Mouse (Mus musculus) heart, adult 2 months (tissue): ENCODE measurements around the gene Zp1. TPM values are rescaled to one million over a fixed set of nuclear protein-coding genes. Genes with fewer than 3 reads are reported as not detected.

Source experiments
- DNase-seq, 2 experiments: peaks; one replicate each; pipeline ENCODE4 v3.0.0; 2021
- H3K27ac ChIP-seq: fragments of 200-600 bp; 2 replicates; pipeline ENCODE4 v1.8.1; 2022
- H3K27me3 ChIP-seq: fragments of 200-500 bp; 2 replicates; pipeline ENCODE4 v1.6.1; 2012; ENCODE audit warnings: mild to moderate bottlenecking, low read length, inconsistent platforms, mixed read lengths; ENCODE audit not compliant: control insufficient read depth, insufficient read depth
- H3K36me3 ChIP-seq: fragments of 200-500 bp; 2 replicates; pipeline ENCODE4 v1.6.1; 2012; ENCODE audit warnings: low read length, inconsistent platforms; ENCODE audit not compliant: control insufficient read depth, insufficient read depth
- H3K4me1 ChIP-seq: fragments of 200-500 bp; 2 replicates; pipeline ENCODE4 v1.6.1; 2011; ENCODE audit warnings: low read length; ENCODE audit not compliant: control insufficient read depth, insufficient read depth
- H3K4me3 ChIP-seq: fragments of 200-600 bp; 2 replicates; pipeline ENCODE4 v1.8.1; 2022
- H3K79me2 ChIP-seq: fragments of 200-500 bp; replicated peaks from 2 replicates; pipeline ENCODE4 v1.6.1; 2012; ENCODE audit warnings: mild to moderate bottlenecking, inconsistent platforms, low read length, moderate library complexity, mixed read lengths; ENCODE audit not compliant: control insufficient read depth, insufficient read depth
- H3K9ac ChIP-seq: fragments of 200-500 bp; 2 replicates; pipeline ENCODE4 v1.6.1; 2012; ENCODE audit warnings: low read depth, mild to moderate bottlenecking, control low read depth, inconsistent platforms, low read length, mixed read lengths
- CTCF ChIP-seq: fragments of 200-600 bp; IDR thresholded peaks from 2 replicates; pipeline ENCODE4 v1.8.1; 2022; ENCODE audit warnings: antibody characterized with exemption, mild to moderate bottlenecking, moderate library complexity
- EP300 ChIP-seq: fragments of 200-500 bp; IDR thresholded peaks from 2 replicates; pipeline ENCODE4 v1.6.1; 2011; ENCODE audit warnings: low read depth, low read length, control low read depth; ENCODE audit not compliant: insufficient read depth
- POLR2A ChIP-seq: fragments of 200-500 bp; IDR thresholded peaks from 2 replicates; pipeline ENCODE4 v1.6.1; 2011; ENCODE audit warnings: mild to moderate bottlenecking, low read depth, low read length, control low read depth; ENCODE audit not compliant: insufficient read depth
- WGBS: fragments of 180-500 bp; shearing (Covaris S2); methylation state at CpG from one replicate; pipeline ENCODE4 v1.1.7; 2018; 5-methylcytosine and 5-hydroxymethylcytosine counted together
- intact Hi-C: fragments of 180-260 bp; cut with DNase I; formaldehyde crosslinking; loops from one replicate; pipeline ENCODE4 v1.15.1; 2025
- polyA plus RNA-seq: library from polyadenylated mRNA; depleted of rRNA; stranded (reverse); fragments of >200 nt; gene quantifications from 2 replicates; pipeline ENCODE4 v1.2.3, GENCODE M21; 2012
- total RNA-seq, 2 experiments: library from RNA; stranded (reverse); gene quantifications; 2 replicates each; pipeline ENCODE4 v1.2.3; 2021

Gene Zp1
- total and polyA plus RNA-seq, 3 experiments: not detected

GRCm38 (mm10) chr19:10897491-10897890 lies 22.9 kb downstream of the Zp1 start:
- DNase-seq: no peak
- H3K36me3 ChIP-seq: peaks cover 23% of the 10 kb centered on the region
- WGBS: 64% methylated on average over 8 of the region's 8 CpGs
- no peak for TF ChIP-seq EP300
- TF ChIP-seq CTCF: no peak
- TF ChIP-seq POLR2A: no peak
- no peaks in the 10 kb centered on the region for H3K79me2 ChIP-seq
- intact Hi-C loops: no loop called here
- peak overlapping the region; percentile 38 for H3K9ac ChIP-seq
- peak overlapping the region; percentile 9; the same call in 1 of the 2 replicates for H3K4me3 ChIP-seq
- H3K4me1 ChIP-seq: no peaks in the 10 kb centered on the region; the same call in 1 of the 2 replicates
- peak overlapping the region; percentile 93 for H3K27ac ChIP-seq
- H3K27me3 ChIP-seq: no peaks in the 10 kb centered on the region

- no peak for DNase-seq
- WGBS: 36% methylated on average over 7 of the region's 7 CpGs
- TF ChIP-seq POLR2A: 0 out of 2 replicates have a peak, but pooled peaks have one; percentile 14
- TF ChIP-seq EP300: no peak
- no peak for TF ChIP-seq CTCF
- Histone ChIP-seq H3K36me3 (peaks cover 21% of the 10 kb centered on the region), H3K4me1 (no peaks in the 10 kb centered on the region; the same call in 1 of the 2 replicates), H3K79me2 (no peaks in the 10 kb centered on the region), H3K27me3 (no peaks in the 10 kb centered on the region), H3K27ac (peak overlapping the region; percentile 93), H3K4me3 (peak overlapping the region; percentile 77; the same call in 1 of the 2 replicates), H3K9ac (peak overlapping the region; percentile 96)
- intact Hi-C loops: no loop called here
Observed at GRCm38 (mm10) chr19:10896849-10897248, 23.6 kb downstream of the Zp1 start.

GRCm38 (mm10) chr19:10895708-10896107 lies 24.7 kb downstream of the Zp1 start:
- peak overlapping the region; percentile 77 for H3K4me3 ChIP-seq
- H3K4me1 ChIP-seq: peaks cover 1% of the 10 kb centered on the region
- H3K27ac ChIP-seq: peak overlapping the region; percentile 93
- no peaks in the 10 kb centered on the region for H3K27me3 ChIP-seq
- DNase-seq: no peak
- TF ChIP-seq CTCF (no peak), POLR2A (no peak)
- H3K9ac ChIP-seq: peak overlapping the region; percentile 96
- under 1% methylated on average over 16 of the region's 16 CpGs for WGBS
- no peaks in the 10 kb centered on the region for H3K79me2 ChIP-seq
- H3K36me3 ChIP-seq: peaks cover 17% of the 10 kb centered on the region
- intact Hi-C loops: loop anchor here (1.0 to 2.0 kb wide), 2 partner anchors 13 to 53 kb away; partner anchors contain the start of genes Ccdc86 and Tmem109

GRCm38 (mm10) chr19:10895016-10895528 lies 25.4 kb downstream of the Zp1 start, which contains the start of gene Prpf19:
Prpf19 (plus strand) TSS chr19:10895231.
- Histone ChIP-seq H3K36me3 (peaks cover 16% of the 10 kb centered on the region), H3K27me3 (no peaks in the 10 kb centered on the region), H3K27ac (peak within 1 kb of the TSS; percentile 93), H3K9ac (peak within 1 kb of the TSS; percentile 96), H3K4me1 (peaks cover 1% of the 10 kb centered on the region), H3K79me2 (no peaks in the 10 kb centered on the region), H3K4me3 (peak within 1 kb of the TSS; percentile 77)
- DNase-seq: peak; percentile 97 to 98
- intact Hi-C loops: loop anchor here (1.0 to 2.0 kb wide), 2 partner anchors 13 to 54 kb away; partner anchors contain the start of genes Ccdc86 and Tmem109
- under 1% methylated on average over 43 of the region's 43 CpGs for WGBS
- TF ChIP-seq POLR2A (peak; percentile 91), EP300 (peak; percentile 70; the same call in 1 of the 2 replicates), CTCF (peak; percentile 44)

DNA sequence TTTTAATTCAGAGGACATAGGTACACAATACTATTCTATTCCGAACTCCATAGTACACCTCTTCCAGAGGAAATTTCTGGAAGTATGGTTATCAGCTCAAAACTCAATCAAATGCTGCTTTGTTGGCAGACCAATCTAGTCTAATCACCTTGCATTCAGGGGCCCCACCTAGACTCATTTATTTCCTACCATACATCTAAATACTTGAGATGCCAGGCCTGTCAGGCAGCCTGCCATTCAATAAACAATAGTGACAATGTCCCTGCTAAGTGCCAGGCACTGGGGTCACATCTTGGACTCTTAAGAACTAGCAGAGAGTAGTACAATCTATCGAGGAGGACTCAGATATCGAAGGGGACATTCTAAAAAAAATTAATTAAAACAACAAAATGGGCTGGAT lies 28.2 kb downstream of the Zp1 start:
- Histone ChIP-seq H3K9ac (no peak overlapping the region), H3K27me3 (no peaks in the 10 kb centered on the region), H3K79me2 (no peaks in the 10 kb centered on the region), H3K4me3 (no peak overlapping the region), H3K36me3 (no peaks in the 10 kb centered on the region), H3K27ac (no peak overlapping the region), H3K4me1 (peaks cover 1% of the 10 kb centered on the region)
- 88% methylated on average over 3 of the region's 3 CpGs for WGBS
- TF ChIP-seq POLR2A (no peak), EP300 (no peak), CTCF (no peak)
- intact Hi-C loops: no loop called here
- no peak for DNase-seq

DNA sequence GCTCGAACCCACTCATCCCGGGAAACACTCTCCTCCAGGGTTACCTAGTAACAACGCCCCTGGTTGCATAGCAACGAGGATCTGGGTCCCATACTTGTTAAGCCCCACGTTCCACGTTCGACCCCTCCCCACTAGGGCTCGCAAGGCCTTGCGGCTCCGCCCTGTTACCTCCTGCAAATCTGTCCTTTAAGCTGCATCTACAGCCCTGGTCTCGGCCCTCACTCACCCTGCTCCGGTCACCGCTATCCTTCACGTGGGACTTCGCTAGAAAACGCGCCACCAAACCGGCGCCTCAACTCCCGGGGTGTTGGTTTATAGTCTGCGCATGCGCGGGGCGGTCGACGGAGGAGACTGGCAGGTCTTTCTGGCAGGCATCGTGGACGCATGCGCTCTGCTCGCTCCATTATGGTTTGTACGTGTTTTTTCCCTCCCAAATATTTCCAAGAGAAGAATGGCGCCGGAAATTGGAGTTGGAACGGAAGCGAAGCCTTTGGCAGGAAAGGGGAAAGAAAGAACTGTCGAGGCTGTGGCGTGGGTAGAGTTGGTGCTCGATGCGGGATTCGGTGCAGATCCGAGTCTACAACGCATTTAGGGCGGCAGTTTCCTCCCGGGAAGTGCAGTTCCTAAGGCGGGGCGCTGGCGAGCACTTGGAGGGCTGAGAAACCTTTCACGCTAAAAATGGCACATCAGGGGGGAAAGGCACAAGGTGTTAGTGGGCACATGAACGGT lies 38.8 kb downstream of the Zp1 start, which contains the start of gene Tmem109:
TSS of gene Tmem109 (minus strand) at position 576 of the 729 bp plus-strand sequence.
- peaks cover 2% of the 10 kb centered on the region for H3K36me3 ChIP-seq
- H3K27me3 ChIP-seq: no peaks in the 10 kb centered on the region
- H3K79me2 ChIP-seq: peaks cover 3% of the 10 kb centered on the region; the same call in 1 of the 2 replicates
- peak within 1 kb of the TSS; percentile 85 for H3K9ac ChIP-seq
- under 1% methylated on average over 49 of the region's 49 CpGs for WGBS
- intact Hi-C loops: loop anchor here (1.0 to 5.0 kb wide), 2 partner anchors 14 to 164 kb away; partner anchors contain the start of gene Prpf19
- peak within 1 kb of the TSS; percentile 94 for H3K27ac ChIP-seq
- H3K4me3 ChIP-seq: peak within 1 kb of the TSS; percentile 70
- TF ChIP-seq EP300: peak; percentile 25; the same call in 1 of the 2 replicates
- TF ChIP-seq CTCF: peak; percentile 50
- peak; percentile 82 for TF ChIP-seq POLR2A
- DNase-seq: peak; percentile 90 to 95
- peaks cover 12% of the 10 kb centered on the region for H3K4me1 ChIP-seq
